Mouse (Mus musculus) kidney, embryonic 16.5 days (tissue): ENCODE measurements around the gene Slc30a7. TPM values are rescaled to one million over a fixed set of nuclear protein-coding genes. Genes with fewer than 3 reads are reported as not detected.

Experiments
- ATAC-seq: fragments of 200-750 bp; cut with Nextera tagmentation; 2 replicates; pipeline ENCODE4 v1.8.0; 2017; ENCODE audit warnings: moderate TSS enrichment; ENCODE audit not compliant: low FRiP score, low TSS enrichment
- H3K27ac ChIP-seq: fragments of 300-500 bp; sonication (generic); 2 replicates; pipeline ENCODE4 v1.5.1; 2014; ENCODE audit warnings: low read length
- H3K27me3 ChIP-seq: fragments of 300-500 bp; sonication (generic); 2 replicates; pipeline ENCODE4 v1.6.1; 2014; ENCODE audit warnings: low read length, control low read depth, mixed read lengths; ENCODE audit not compliant: insufficient read depth
- H3K36me3 ChIP-seq: fragments of 300-500 bp; sonication (generic); 2 replicates; pipeline ENCODE4 v1.6.1; 2014; ENCODE audit warnings: low read length, control low read depth, mixed read lengths; ENCODE audit not compliant: insufficient read depth
- H3K4me1 ChIP-seq: fragments of 300-500 bp; sonication (generic); 2 replicates; pipeline ENCODE4 v1.6.1; 2014; ENCODE audit warnings: low read length, control low read depth, mixed read lengths; ENCODE audit not compliant: insufficient read depth
- H3K4me2 ChIP-seq: fragments of 300-500 bp; sonication (generic); replicated peaks from 2 replicates; pipeline ENCODE4 v1.6.1; 2014; ENCODE audit warnings: low read depth, low read length
- H3K4me3 ChIP-seq: fragments of 300-500 bp; sonication (generic); 2 replicates; pipeline ENCODE4 v1.5.1; 2014; ENCODE audit warnings: mild to moderate bottlenecking, low read length
- H3K9ac ChIP-seq: fragments of 300-500 bp; sonication (generic); replicated peaks from 2 replicates; pipeline ENCODE4 v1.6.1; 2014; ENCODE audit warnings: low read length
- H3K9me3 ChIP-seq: fragments of 300-500 bp; sonication (generic); 2 replicates; pipeline ENCODE4 v1.6.1; 2016; ENCODE audit warnings: low read length, control low read depth
- WGBS: fragments of 180-500 bp; shearing (Covaris S2); extraction: QIAGEN DNeasy Blood & Tissue Kit; methylation state at CpG from one replicate; pipeline ENCODE4 v1.1.7; 2014; 5-methylcytosine and 5-hydroxymethylcytosine counted together
- polyA plus RNA-seq: library from polyadenylated mRNA; unstranded; fragments of >200 nt; fragmentation: Nextera tagmentation; extraction: Ambion mirVana; gene quantifications from 2 replicates; pipeline ENCODE4 v1.2.1, GENCODE M21; 2015

Gene Slc30a7
- 30.8 and 31.4 TPM in 2 replicates for polyA plus RNA-seq

DNA sequence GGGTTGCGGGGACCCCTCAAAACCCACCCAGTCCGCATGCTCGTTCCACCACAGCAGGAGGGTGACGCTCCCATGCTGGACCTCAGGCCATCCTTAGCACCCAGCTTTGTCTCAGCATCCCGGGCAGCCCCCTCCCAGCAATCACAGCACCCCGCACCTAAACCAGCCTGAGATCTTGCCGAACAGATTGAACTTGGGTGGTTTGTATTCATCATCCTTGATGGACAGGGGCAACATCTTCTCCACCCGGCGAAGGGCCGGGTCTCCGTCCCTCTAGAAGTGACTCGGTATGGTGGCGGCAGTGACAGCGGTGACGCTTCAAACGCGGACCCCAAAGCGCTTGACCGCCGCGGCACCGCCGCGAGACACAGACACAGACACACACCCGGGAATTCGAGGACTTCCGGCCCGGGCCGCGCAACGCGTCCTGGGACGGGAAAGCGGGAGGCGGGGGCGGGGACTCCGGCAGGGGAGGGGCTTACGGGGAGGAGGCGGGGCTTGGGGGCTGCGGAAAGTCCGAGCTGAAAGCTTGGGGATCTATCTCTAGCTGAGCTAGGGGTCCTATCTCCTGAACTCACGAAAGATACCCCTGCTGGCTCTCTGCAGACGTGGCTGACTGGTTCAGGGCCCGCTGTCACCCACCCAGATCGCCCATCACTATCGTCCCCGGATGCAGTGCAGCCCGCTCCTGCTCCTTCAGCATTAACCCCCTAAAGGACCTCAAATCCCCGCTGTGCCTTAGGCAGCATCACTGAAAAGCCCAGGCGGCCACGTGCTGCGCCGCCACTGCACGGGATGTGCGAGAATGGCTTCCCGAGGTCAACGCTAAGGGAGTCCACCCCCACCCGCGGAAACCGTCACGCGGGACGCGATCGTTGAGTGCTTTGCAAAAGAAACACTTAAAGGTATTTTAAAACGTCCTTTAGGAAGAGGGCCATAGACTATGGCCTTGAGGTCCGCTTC lies at the start of gene Slc30a7, which contains the start of gene Extl2:
TSS of gene Slc30a7 (minus strand) at position 429 of the 963 bp plus-strand sequence.
TSS of gene Extl2 (plus strand) at position 485 of the 963 bp plus-strand sequence.
- peak within 1 kb of the TSS; percentile 93 for H3K4me3 ChIP-seq
- peaks cover 5% of the 10 kb centered on the region; the same call in 1 of the 2 replicates for H3K36me3 ChIP-seq
- ATAC-seq = peak; percentile 92
- H3K27ac ChIP-seq = peak within 1 kb of the TSS; percentile 93
- H3K27me3 ChIP-seq = no peaks in the 10 kb centered on the region
- H3K9me3 ChIP-seq = no peaks in the 10 kb centered on the region
- H3K4me1 ChIP-seq = peaks cover 18% of the 10 kb centered on the region
- WGBS = under 1% methylated on average over 67 of the region's 67 CpGs
- H3K9ac ChIP-seq = peak within 1 kb of the TSS; percentile 87
- H3K4me2 ChIP-seq = peak within 1 kb of the TSS; percentile 92

DNA sequence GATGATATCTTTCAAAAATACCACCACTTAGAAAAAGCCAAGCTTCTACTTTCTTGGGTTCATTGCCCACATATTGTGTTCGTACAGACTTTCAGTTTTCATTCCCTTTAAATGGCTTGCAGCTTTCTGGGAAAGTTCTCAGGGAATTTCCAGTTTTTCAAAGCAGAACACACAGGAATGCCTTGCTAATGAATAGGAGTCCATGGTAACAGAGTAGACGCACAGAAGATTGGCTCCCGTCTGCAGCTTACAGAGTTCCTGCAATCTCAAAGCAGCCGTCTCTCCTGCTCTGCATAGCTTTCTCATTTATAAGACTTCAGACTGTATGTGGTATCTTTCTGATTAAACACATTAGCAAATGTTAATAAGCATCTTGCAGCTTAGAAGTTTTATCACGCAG lies 39.8 kb upstream of the Slc30a7 start:
- WGBS = 66% methylated on average over 5 of the region's 5 CpGs
- Histone ChIP-seq H3K36me3 (no peaks in the 10 kb centered on the region), H3K27me3 (no peaks in the 10 kb centered on the region), H3K4me3 (no peak overlapping the region), H3K9ac (no peak overlapping the region), H3K27ac (no peak overlapping the region), H3K4me1 (no peaks in the 10 kb centered on the region), H3K9me3 (no peaks in the 10 kb centered on the region), H3K4me2 (no peak overlapping the region)
- ATAC-seq = no peak

GRCm38 (mm10) chr3:116046000-116046399 lies 38.8 kb upstream of the Slc30a7 start:
- no peak for ATAC-seq
- WGBS = 80% methylated on average over 2 of the region's 2 CpGs
- H3K4me3 ChIP-seq = no peak overlapping the region
- H3K27me3 ChIP-seq = no peaks in the 10 kb centered on the region
- no peaks in the 10 kb centered on the region for H3K36me3 ChIP-seq
- H3K9me3 ChIP-seq = no peaks in the 10 kb centered on the region
- no peak overlapping the region for H3K27ac ChIP-seq
- H3K4me2 ChIP-seq = no peak overlapping the region
- no peak overlapping the region for H3K9ac ChIP-seq
- H3K4me1 ChIP-seq = no peaks in the 10 kb centered on the region

GRCm38 (mm10) chr3:116040776-116041175 lies 33.6 kb upstream of the Slc30a7 start:
- H3K9ac ChIP-seq = no peak overlapping the region
- H3K4me3 ChIP-seq = no peak overlapping the region
- no peaks in the 10 kb centered on the region for H3K36me3 ChIP-seq
- ATAC-seq = no peak
- no peaks in the 10 kb centered on the region for H3K27me3 ChIP-seq
- 79% methylated on average over 3 of the region's 3 CpGs for WGBS
- no peak overlapping the region for H3K27ac ChIP-seq
- H3K9me3 ChIP-seq = no peaks in the 10 kb centered on the region
- no peak overlapping the region for H3K4me2 ChIP-seq
- no peaks in the 10 kb centered on the region for H3K4me1 ChIP-seq

- 0 out of 2 replicates have a peak, but pooled peaks cover 3% of the 10 kb centered on the region for H3K27me3 ChIP-seq
- H3K9me3 ChIP-seq = no peaks in the 10 kb centered on the region
- H3K4me3 ChIP-seq = no peak overlapping the region
- no peak overlapping the region for H3K27ac ChIP-seq
- H3K4me2 ChIP-seq = no peak overlapping the region
- H3K9ac ChIP-seq = no peak overlapping the region
- H3K4me1 ChIP-seq = no peaks in the 10 kb centered on the region
- H3K36me3 ChIP-seq = no peaks in the 10 kb centered on the region
- WGBS = 55% methylated on average over 3 of the region's 3 CpGs
- ATAC-seq = 0 out of 2 replicates have a peak, but pooled peaks have one; percentile 19
These were observed 26.6 kb upstream of the Slc30a7 start for GRCm38 (mm10) chr3:116033871-116034222.

DNA sequence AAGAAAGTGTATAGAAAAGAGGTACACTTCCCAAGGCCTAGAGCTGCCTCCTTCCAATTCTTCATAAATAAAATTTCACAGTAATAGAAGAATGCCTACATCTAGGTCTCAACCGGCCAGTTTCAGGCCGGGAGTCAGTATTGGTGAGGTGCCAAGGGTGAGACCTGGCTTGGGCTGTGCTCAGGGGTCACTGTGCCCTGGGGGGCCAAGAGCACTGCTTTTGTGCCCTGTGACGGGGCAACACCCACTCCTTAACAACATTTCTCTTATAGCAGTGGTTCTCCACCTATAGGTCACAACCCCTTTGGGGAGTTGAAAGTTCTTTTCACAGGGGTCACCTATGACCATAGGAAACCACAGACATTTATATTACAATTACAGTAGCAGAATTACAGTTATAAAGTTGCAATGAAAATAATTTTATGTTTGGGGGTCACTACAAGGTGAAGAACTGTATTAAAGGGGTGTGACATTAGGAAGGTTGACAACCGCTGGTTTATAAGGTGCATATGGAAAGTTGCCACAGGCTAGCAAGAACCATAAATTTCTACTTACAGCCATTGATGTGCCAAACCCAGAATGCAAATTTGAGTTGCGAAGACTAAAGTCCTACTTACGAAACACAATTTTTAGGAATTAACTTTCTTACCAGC lies 26.1 kb upstream of the Slc30a7 start:
- Histone ChIP-seq H3K27ac (no peak overlapping the region), H3K9me3 (no peaks in the 10 kb centered on the region), H3K27me3 (0 out of 2 replicates have a peak, but pooled peaks cover 3% of the 10 kb centered on the region), H3K9ac (no peak overlapping the region), H3K4me2 (no peak overlapping the region), H3K36me3 (no peaks in the 10 kb centered on the region), H3K4me3 (no peak overlapping the region), H3K4me1 (no peaks in the 10 kb centered on the region)
- ATAC-seq = peak; percentile 19; the same call in 1 of the 2 replicates
- 44% methylated on average over 6 of the region's 6 CpGs for WGBS

DNA sequence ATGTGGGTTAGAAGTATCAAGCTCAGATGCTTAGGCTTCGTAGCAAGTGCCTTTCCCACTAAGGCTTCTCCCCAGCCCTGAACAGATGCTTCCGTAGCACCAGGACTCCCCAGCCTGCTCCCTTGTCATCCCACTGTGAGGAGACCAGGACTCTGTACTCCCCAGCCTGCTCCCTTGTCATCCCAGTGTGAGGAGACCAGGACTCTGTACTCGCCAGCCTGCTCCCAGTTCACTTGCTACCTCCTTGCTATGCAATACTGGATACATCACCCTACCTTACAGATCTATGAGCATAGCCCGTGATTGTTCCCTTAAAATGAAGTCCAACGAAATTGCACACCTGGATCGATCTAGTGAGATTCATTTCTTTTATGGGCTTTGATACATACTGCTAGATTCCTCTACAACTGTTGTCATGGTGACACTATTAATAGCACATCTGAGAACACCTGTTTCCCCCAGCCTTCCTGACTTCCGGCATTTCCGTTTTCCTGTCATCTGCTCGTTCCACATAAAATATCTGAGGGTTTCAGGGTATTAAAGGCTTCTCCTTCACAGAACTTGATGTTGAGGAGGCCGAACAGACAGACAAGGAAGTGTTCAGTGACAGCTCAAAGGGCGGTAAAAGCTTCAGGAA lies 23.1 kb upstream of the Slc30a7 start:
- ATAC-seq = peak; percentile 65
- H3K27me3 ChIP-seq = 0 out of 2 replicates have a peak, but pooled peaks cover 3% of the 10 kb centered on the region
- WGBS = 51% methylated on average over 11 of the region's 11 CpGs
- no peaks in the 10 kb centered on the region for H3K9me3 ChIP-seq
- no peak overlapping the region for H3K27ac ChIP-seq
- no peak overlapping the region for H3K4me3 ChIP-seq
- peaks cover 10% of the 10 kb centered on the region for H3K36me3 ChIP-seq
- no peak overlapping the region for H3K4me2 ChIP-seq
- no peak overlapping the region for H3K9ac ChIP-seq
- H3K4me1 ChIP-seq = no peaks in the 10 kb centered on the region

GRCm38 (mm10) chr3:116026996-116027395 lies 19.8 kb upstream of the Slc30a7 start:
- no peaks in the 10 kb centered on the region for H3K27me3 ChIP-seq
- H3K27ac ChIP-seq = no peak overlapping the region
- no peak overlapping the region for H3K4me3 ChIP-seq
- H3K36me3 ChIP-seq = peaks cover 14% of the 10 kb centered on the region
- no peak for ATAC-seq
- H3K4me2 ChIP-seq = no peak overlapping the region
- H3K9me3 ChIP-seq = no peaks in the 10 kb centered on the region
- H3K4me1 ChIP-seq = no peaks in the 10 kb centered on the region
- WGBS = 95% methylated on average over 20 of the region's 20 CpGs
- no peak overlapping the region for H3K9ac ChIP-seq

- Histone ChIP-seq H3K4me1 (no peaks in the 10 kb centered on the region), H3K27me3 (no peaks in the 10 kb centered on the region), H3K4me3 (no peak overlapping the region), H3K4me2 (no peak overlapping the region), H3K9me3 (no peaks in the 10 kb centered on the region), H3K36me3 (peaks cover 14% of the 10 kb centered on the region), H3K9ac (no peak overlapping the region), H3K27ac (no peak overlapping the region)
- 98% methylated on average over 10 of the region's 10 CpGs for WGBS
- no peak for ATAC-seq
These were observed 18.5 kb upstream of the Slc30a7 start for GRCm38 (mm10) chr3:116025701-116026100.
